ENCODE assay signal across 15 mouse cellular contexts in genomic region chr6:145320156-145320555, GRCm38 (mm10).
"Had no signal": no experiment of that assay in that cellular context is flagged by ENCODE, and none has a peak within 500 bp of the region (broad histone marks: within the 10 kb centered on the region; RNA-seq: fewer than 3 reads in every experiment).

No protein-coding gene starts in this region.

- H3K9me3 ChIP-seq: liver, embryonic 13.5 days; lung, embryonic 15.5 days had no signal

- ATAC-seq: hindbrain, embryonic 16.5 days; liver, postnatal 0 days had no signal

- H3K9ac ChIP-seq: liver, embryonic 13.5 days; liver, postnatal 0 days; lung, embryonic 15.5 days had no signal

- H3K4me3 ChIP-seq: liver, embryonic 13.5 days; lung, embryonic 15.5 days; megakaryocyte, embryonic 14.5 days had no signal

- H3K36me3 ChIP-seq: liver, embryonic 13.5 days; lung, embryonic 15.5 days had no signal

- H3K27ac ChIP-seq: liver, embryonic 13.5 days; lung, embryonic 15.5 days; macrophage had no signal

- H3K27me3 ChIP-seq: liver, embryonic 13.5 days; lung, embryonic 15.5 days had no signal

- DNase-seq: kidney, adult 11 months; kidney, postnatal 10 days; kidney, postnatal 4 days; liver; liver, embryonic 13.5 days; liver, postnatal 0 days; lung, postnatal 14 days; midbrain, embryonic 14.5 days; right cerebral cortex, adult 18-20 months; right cerebral cortex, postnatal 25 days; thymus, postnatal 36 days had no signal

- H3K4me2 ChIP-seq: liver, embryonic 13.5 days; lung, embryonic 15.5 days had no signal
